Mouse (Mus musculus): Measurements from ENCODE around the gene Farsa. TPM values are rescaled to one million over a fixed set of nuclear protein-coding genes. Genes with fewer than 3 reads are reported as not detected.
"Not testable (repeated sequence)": the region's sequence is repeated elsewhere in the genome, so short reads cannot be mapped to it uniquely, and the experiment has no call there.

Farsa gene
- total RNA-seq, 2 experiments from 2014 or later: 22.1 to 26.2 TPM

- DNase-seq: no peak
- intact Hi-C loops (cut with DNase I): loop anchor here (5.0 kb wide), 1 partner anchor 57 kb away; the partner anchor contains the start of gene Calr
Measured at GRCm38 (mm10) chr8:84904351-84904750, 47.6 kb downstream of the Farsa start.

GRCm38 (mm10) chr8:84907037-84907436 is 50.2 kb downstream of the Farsa start:
- no peak for DNase-seq
- intact Hi-C loops (cut with DNase I): no loop called here

DNA sequence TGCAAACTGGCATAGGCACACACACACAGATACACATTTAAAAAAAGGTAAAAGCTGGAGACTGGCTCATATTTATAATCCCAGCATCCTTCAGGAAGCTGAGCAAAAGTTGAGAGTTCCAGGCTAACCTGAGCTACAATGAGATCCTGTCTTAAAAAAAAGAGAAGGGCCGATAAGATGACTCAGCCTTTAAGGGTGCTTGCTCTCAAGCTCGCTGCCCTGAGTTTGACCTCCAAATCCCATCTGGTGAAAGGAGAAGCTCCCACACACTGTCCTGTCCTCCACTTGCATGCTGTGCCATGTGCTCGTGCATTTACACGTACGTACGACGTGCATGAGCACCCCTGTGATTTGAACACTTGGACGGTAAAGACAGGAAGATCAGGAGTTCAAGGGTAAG is 50.7 kb downstream of the Farsa start:
- no peak for DNase-seq

GRCm38 (mm10) chr8:84907979-84908378 is 51.2 kb downstream of the Farsa start:
- intact Hi-C loops (cut with DNase I); DNase-seq: not testable (repeated sequence)

More for the DNA sequence above, 50.7 kb downstream of the Farsa start:
- intact Hi-C loops (cut with DNase I): no loop called here

DNA sequence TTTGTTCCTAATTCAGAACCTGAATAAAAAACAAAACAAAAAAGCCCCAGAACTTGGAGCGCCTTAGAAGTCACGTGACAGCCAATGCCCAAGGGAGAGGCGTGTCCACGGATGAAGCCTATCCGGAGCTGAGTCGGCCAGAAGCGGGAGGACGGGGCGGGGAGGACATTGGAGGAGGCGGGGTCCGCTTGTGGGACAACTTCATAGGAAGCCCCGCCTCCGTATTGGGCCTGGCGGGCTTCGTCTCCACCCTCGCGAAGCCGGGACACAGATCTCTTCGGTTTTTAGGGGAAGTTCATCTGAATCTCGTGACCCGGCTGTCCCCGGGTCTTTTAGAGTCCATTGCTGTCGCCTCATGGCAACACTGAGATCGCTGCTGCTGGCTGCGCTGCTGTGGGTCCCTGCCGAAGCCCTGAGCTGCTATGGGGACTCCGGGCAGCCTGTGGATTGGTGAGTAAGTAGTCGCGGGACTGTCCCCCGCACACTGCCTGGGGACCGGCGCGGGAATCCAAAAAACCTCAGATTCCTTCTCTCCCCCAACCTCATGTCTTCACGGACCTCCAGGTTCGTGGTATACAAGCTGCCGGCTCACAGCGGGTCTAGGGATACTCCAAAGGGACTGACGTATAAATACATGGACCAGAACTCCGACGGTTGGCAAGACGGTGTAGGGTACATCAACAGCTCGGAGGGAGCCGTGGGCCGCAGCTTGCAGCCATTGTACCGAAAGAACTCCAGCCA is 51.8 kb downstream of the Farsa start, which contains the start of gene Dnase2a:
Dnase2a (plus strand) TSS at position 140 of the 741 bp plus-strand sequence.
- intact Hi-C loops (cut with DNase I): no loop called here
- DNase-seq: peak; percentile 94 to 99

DNA sequence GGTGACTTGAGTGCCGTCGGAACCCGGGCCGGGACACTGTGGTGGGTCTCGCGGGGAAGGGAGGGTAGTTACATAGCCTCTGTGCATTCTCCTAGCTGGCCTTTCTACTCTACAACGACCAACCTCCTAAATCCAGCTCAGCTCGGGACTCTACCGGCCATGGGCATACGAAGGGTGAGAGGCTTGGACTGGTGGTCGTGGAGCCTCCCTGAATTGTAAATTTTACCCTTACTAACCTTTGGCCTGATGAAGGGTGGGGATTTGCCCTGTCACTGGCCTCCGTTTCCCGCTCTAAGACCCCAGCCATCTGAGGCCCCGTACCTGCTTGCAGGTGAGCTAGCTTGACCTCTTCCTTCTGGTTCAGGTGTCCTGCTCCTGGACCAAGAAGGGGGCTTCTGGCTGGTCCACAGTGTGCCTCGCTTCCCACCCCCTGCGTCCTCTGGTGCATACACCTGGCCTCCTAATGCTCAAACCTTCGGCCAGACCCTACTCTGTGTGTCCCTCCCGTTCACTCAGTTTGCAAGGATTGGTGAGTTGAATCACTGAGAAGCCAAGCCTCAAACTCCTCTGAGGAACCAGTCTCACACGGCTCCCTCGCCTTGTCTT is 52.5 kb downstream of the Farsa start:
- intact Hi-C loops (cut with DNase I): no loop called here
- DNase-seq: no peak

- intact Hi-C loops (cut with DNase I): no loop called here
- no peak for DNase-seq
Measured at GRCm38 (mm10) chr8:84909949-84910348, 53.2 kb downstream of the Farsa start.

GRCm38 (mm10) chr8:84910551-84910950 is 53.8 kb downstream of the Farsa start:
- intact Hi-C loops (cut with DNase I): no loop called here
- DNase-seq: no peak

- no peak for DNase-seq
- intact Hi-C loops (cut with DNase I): no loop called here
Measured at GRCm38 (mm10) chr8:84911854-84912253, 55.1 kb downstream of the Farsa start.

DNA sequence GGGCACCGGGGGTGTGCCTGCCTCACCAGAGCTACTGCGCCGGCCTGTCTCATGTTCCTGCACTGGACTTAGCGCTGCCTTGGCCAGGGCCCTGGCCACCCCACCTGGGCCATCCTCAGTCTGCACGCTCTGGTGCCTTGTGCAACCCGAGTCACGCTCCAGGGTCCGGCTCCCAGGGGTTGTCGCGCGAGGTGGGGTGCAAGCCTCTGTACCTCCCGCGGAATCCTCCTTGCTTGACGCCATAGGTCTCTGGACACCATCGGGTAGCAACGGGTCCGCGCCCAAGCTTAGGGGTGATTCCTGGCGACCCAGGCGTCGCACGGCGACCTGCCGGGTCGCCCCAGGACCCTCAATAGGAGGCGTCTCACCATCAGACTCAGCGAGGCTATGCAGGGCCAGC is 55.6 kb downstream of the Farsa start:
- intact Hi-C loops (cut with DNase I): no loop called here
- DNase-seq: no peak

GRCm38 (mm10) chr8:84912895-84913501 is 56.2 kb downstream of the Farsa start:
- peak; percentile 38 to 40 for DNase-seq

GRCm38 (mm10) chr8:84913502-84913900 is 56.7 kb downstream of the Farsa start:
- intact Hi-C loops (cut with DNase I): no loop called here
- DNase-seq: no peak

More at GRCm38 (mm10) chr8:84912895-84913501, 56.2 kb downstream of the Farsa start:
- intact Hi-C loops (cut with DNase I): no loop called here

GRCm38 (mm10) chr8:84913960-84914359 is 57.2 kb downstream of the Farsa start:
- intact Hi-C loops (cut with DNase I): no loop called here
- no peak for DNase-seq

DNA sequence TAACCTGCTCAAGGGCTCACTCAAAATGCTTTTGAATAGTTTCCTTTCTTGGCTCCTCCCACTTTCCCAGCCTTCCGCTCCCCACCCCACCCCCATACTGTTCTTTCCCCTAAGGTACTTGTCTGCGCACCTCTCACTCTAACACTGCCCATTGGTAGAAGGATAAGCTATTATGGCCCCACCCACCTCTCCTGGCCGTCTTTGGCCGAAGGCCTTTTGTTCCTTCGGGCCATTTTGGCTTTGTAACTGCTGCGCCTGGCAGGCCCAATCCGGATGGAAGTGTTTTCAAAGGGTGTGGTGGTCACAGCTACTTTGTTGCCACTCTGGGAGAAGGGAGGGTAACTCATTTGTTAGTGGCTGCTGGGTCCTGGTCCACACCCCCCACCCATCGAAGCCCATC is 58.5 kb downstream of the Farsa start:
- intact Hi-C loops (cut with DNase I): loop anchor here (5.0 kb wide), 1 partner anchor 37 kb away; no protein-coding TSS in a partner anchor

GRCm38 (mm10) chr8:84917781-84918180 is 61.0 kb downstream of the Farsa start:
- DNase-seq: no peak
- intact Hi-C loops (cut with DNase I): loop anchor here (5.0 kb wide), 1 partner anchor 35 kb away; no protein-coding TSS in a partner anchor

More for the DNA sequence above, 58.5 kb downstream of the Farsa start:
- DNase-seq: no peak

DNA sequence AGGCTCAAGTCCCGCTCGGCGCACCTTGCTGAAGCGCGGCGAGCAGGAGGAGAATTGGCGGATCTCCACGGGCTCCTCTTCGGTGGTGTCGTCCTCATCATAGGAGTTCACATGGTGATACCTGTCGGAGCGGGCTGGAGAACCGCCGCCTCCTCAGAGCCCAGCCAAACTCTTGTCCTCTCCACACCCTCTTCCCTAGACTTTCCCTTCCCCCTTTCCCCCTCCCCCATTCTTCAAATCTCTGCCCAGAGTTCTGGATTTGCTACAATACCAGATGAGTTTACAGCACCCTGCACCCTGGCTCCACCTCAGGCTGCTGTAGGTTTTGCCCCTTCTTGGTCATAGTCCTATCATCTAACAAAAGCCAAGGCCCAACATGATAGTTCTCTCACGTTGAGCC is 61.9 kb downstream of the Farsa start:
- no peak for DNase-seq
- intact Hi-C loops (cut with DNase I): loop anchor here (5.0 kb wide), 1 partner anchor 34 kb away; no protein-coding TSS in a partner anchor

Small RNA genes within 50 kb of the gene (microRNA-seq; reads per million reads assigned to microRNA genes)
- 0.74 to 2.1 reads per million in 2 experiments for gene Mir7069

Other genes starting within 250 kb of the Farsa start
- 1 to 10 TPM; 5.6 to 9.3 TPM for gene Ier2, start 194.1 kb upstream of the Farsa start, total RNA-seq (2021)
- gene Trmt1, start 170.7 kb upstream of the Farsa start, total RNA-seq (2021): 10 to 100 TPM; 39.8 to 43.3 TPM
- 10 to 100 TPM; 18.1 to 20.1 TPM for gene Nacc1, start 169.1 kb upstream of the Farsa start, total RNA-seq (2021)
- 1 to 10 TPM in 1 of 2 experiments, under 1 TPM in 1; 0.96 to 1.4 TPM for gene Lyl1, start 155.5 kb upstream of the Farsa start, total RNA-seq (2021)
- gene G430095P16Rik, start 134.0 kb upstream of the Farsa start, total RNA-seq (2021): 1 to 10 TPM in 1 of 2 experiments, not detected in 1; 1.0 TPM
- gene Nfix, start 56.6 kb upstream of the Farsa start, total RNA-seq (2021): 100 to 1,000 TPM; 433 to 510 TPM
- gene Dand5, start 34.2 kb upstream of the Farsa start, total RNA-seq (2021): 1 to 10 TPM; 8.3 to 9.9 TPM
- 10 to 100 TPM; 17.7 to 23.0 TPM for gene Gadd45gip1, start 25.5 kb upstream of the Farsa start, total RNA-seq (2021)
- gene Rad23a, start 16.3 kb upstream of the Farsa start, total RNA-seq (2021): 100 to 1,000 TPM; 136 to 151 TPM
- 100 to 1,000 TPM; 153 to 159 TPM for gene Calr, start 10.1 kb upstream of the Farsa start, total RNA-seq (2021)
- 1 to 10 TPM in 1 of 2 experiments, under 1 TPM in 1; 0.71 to 1.4 TPM for gene Syce2, start 15.1 kb downstream of the Farsa start, total RNA-seq (2021)
- 10 to 100 TPM; 25.5 to 45.9 TPM for gene Gcdh, start 36.9 kb downstream of the Farsa start, total RNA-seq (2021)
- gene Klf1, start 44.9 kb downstream of the Farsa start, total RNA-seq (2021): not detected
- 1 to 10 TPM; 3.7 to 5.1 TPM for gene Dnase2a, start 51.6 kb downstream of the Farsa start, total RNA-seq (2021)
- gene Mast1, start 80.4 kb downstream of the Farsa start, total RNA-seq (2021): not detected
- gene Rtbdn, start 90.0 kb downstream of the Farsa start, total RNA-seq (2021): not detected
- not detected for gene Gm49661, start 112.4 kb downstream of the Farsa start, total RNA-seq (2021)
- gene Prdx2, start 112.6 kb downstream of the Farsa start, total RNA-seq (2021): 100 to 1,000 TPM; 180 to 196 TPM
- 10 to 100 TPM; 23.3 to 23.8 TPM for gene Rnaseh2a, start 112.8 kb downstream of the Farsa start, total RNA-seq (2021)
- gene Junb, start 121.7 kb downstream of the Farsa start, total RNA-seq (2021): 10 to 100 TPM in 1 of 2 experiments, 1 to 10 TPM in 1; 4.3 to 12.8 TPM
- 1 to 10 TPM; 1.4 to 1.5 TPM for gene Hook2, start 133.6 kb downstream of the Farsa start, total RNA-seq (2021)
- gene Best2, start 157.5 kb downstream of the Farsa start, total RNA-seq (2021): not detected
- 10 to 100 TPM; 49.7 to 50.8 TPM for gene Asna1, start 168.3 kb downstream of the Farsa start, total RNA-seq (2021)
- 10 to 100 TPM; 71.9 to 73.6 TPM for gene Trir, start 169.8 kb downstream of the Farsa start, total RNA-seq (2021)
- 10 to 100 TPM; 29.3 to 29.7 TPM for gene Tnpo2, start 179.9 kb downstream of the Farsa start, total RNA-seq (2021)
- gene Fbxw9, start 203.1 kb downstream of the Farsa start, total RNA-seq (2021): 1 to 10 TPM; 1.4 to 2.4 TPM
- gene Gm5741, start 211.0 kb downstream of the Farsa start, total RNA-seq (2021): not detected
- gene Dhps, start 214.8 kb downstream of the Farsa start, total RNA-seq (2021): 10 to 100 TPM; 18.2 to 23.6 TPM
- 10 to 100 TPM; 37.3 to 44.5 TPM for gene Wdr83os, start 223.8 kb downstream of the Farsa start, total RNA-seq (2021)
- gene Wdr83, start 224.3 kb downstream of the Farsa start, total RNA-seq (2021): 10 to 100 TPM; 13.5 to 15.6 TPM
- gene Man2b1, start 226.3 kb downstream of the Farsa start, total RNA-seq (2021): 1 to 10 TPM; 9.0 TPM

All from gastrocnemius, postnatal 36 days (tissue).